Mouse (Mus musculus): ENCODE measurements around the gene Gm19684.
A peak's percentile ranks its signal among the peaks of the same experiment; 100 is the strongest.
"Not testable (repeated sequence)": the region's sequence is repeated elsewhere in the genome, so short reads cannot be mapped to it uniquely, and the experiment has no call there.

Gene Gm19684

GRCm38 (mm10) chr17:36131516-36132265 is 10.2 kb downstream of the Gm19684 start:
- no peak for DNase-seq

- not testable (repeated sequence) for DNase-seq
Measured at GRCm38 (mm10) chr17:36135421-36136231, 14.1 kb downstream of the Gm19684 start.

- not testable (repeated sequence) for DNase-seq
Measured at GRCm38 (mm10) chr17:36136299-36136848, 14.9 kb downstream of the Gm19684 start.

GRCm38 (mm10) chr17:36145111-36145860 is 23.8 kb downstream of the Gm19684 start:
- DNase-seq = no peak

- not testable (repeated sequence) for DNase-seq
Measured at GRCm38 (mm10) chr17:36145861-36146156, 24.3 kb downstream of the Gm19684 start.

GRCm38 (mm10) chr17:36146937-36147336 is 25.5 kb downstream of the Gm19684 start:
- DNase-seq = not testable (repeated sequence)

GRCm38 (mm10) chr17:36148468-36148867 is 27.0 kb downstream of the Gm19684 start:
- not testable (repeated sequence) for DNase-seq

- not testable (repeated sequence) for DNase-seq
Measured at GRCm38 (mm10) chr17:36151200-36151599, 29.7 kb downstream of the Gm19684 start.

GRCm38 (mm10) chr17:36154271-36155149 is 33.0 kb downstream of the Gm19684 start:
- DNase-seq = no peak

GRCm38 (mm10) chr17:36157782-36158181 is 36.3 kb downstream of the Gm19684 start:
- DNase-seq = not testable (repeated sequence)

- not testable (repeated sequence) for DNase-seq
Measured at GRCm38 (mm10) chr17:36158264-36158663, 36.8 kb downstream of the Gm19684 start.

GRCm38 (mm10) chr17:36161129-36162051 is 39.9 kb downstream of the Gm19684 start:
- DNase-seq = no peak

- DNase-seq = not testable (repeated sequence)
Measured at GRCm38 (mm10) chr17:36166901-36167300, 45.4 kb downstream of the Gm19684 start.

GRCm38 (mm10) chr17:36167306-36168038 is 46.0 kb downstream of the Gm19684 start:
- DNase-seq = peak in 1 of 2 experiments; percentile 33

- DNase-seq = no peak
Measured at GRCm38 (mm10) chr17:36168039-36168652, 46.7 kb downstream of the Gm19684 start, which contains the start of gene Gm8909. Gene Gm8909, minus strand, starts transcription at chr17:36168537.

- DNase-seq = not testable (repeated sequence)
Measured at GRCm38 (mm10) chr17:36169094-36169493, 47.6 kb downstream of the Gm19684 start.

GRCm38 (mm10) chr17:36169753-36170152 is 48.3 kb downstream of the Gm19684 start:
- no peak for DNase-seq

GRCm38 (mm10) chr17:36170287-36170814 is 48.9 kb downstream of the Gm19684 start:
- DNase-seq = no peak

- DNase-seq = not testable (repeated sequence)
Measured at GRCm38 (mm10) chr17:36176132-36176531, 54.7 kb downstream of the Gm19684 start.

Data from lung, adult 18-20 months (tissue).